Mouse (Mus musculus) C2C12 (cell line): Measurements from ENCODE around the gene Ydjc.

Experiments
- CTCF ChIP-seq: IDR thresholded peaks from one replicate; pipeline ENCODE4 v1.5.1; 2011; ENCODE audit not compliant: control insufficient read depth, insufficient read depth, insufficient read length
- MAX ChIP-seq: IDR thresholded peaks from one replicate; pipeline ENCODE4 v1.6.1; 2011; ENCODE audit warnings: mild to moderate bottlenecking, control low read depth

- TF ChIP-seq CTCF (no peak), MAX (peak; percentile 60)
These were observed 19.4 kb upstream of the Ydjc start, which contains the start of gene 2610318N02Rik for GRCm38 (mm10) chr16:17124871-17125520.
